Mouse (Mus musculus) brain, embryonic 14.5 days (tissue): Measurements from ENCODE around the gene Them7. TPM values are rescaled to one million over a fixed set of nuclear protein-coding genes. Genes with fewer than 3 reads are reported as not detected.

Experiments used
- DNase-seq: peaks from one replicate; pipeline ENCODE4 v3.0.0-alpha.2; 2011; ENCODE audit warnings: low read depth
- CTCF ChIP-seq: fragments of 200-500 bp; IDR thresholded peaks from 2 replicates; pipeline ENCODE4 v1.5.1; 2012; ENCODE audit warnings: inconsistent platforms, mild to moderate bottlenecking, moderate library complexity, borderline replicate concordance; ENCODE audit not compliant: insufficient read depth, insufficient read length; ENCODE audit errors: extremely low read depth
- POLR2A ChIP-seq: fragments of 200-500 bp; IDR thresholded peaks from 2 replicates; pipeline ENCODE4 v1.6.1; 2012; ENCODE audit warnings: mild to moderate bottlenecking, inconsistent platforms, borderline replicate concordance; ENCODE audit not compliant: poor library complexity, insufficient read depth, insufficient read length, severe bottlenecking; ENCODE audit errors: extremely low read depth
- polyA plus RNA-seq: library from polyadenylated mRNA; depleted of rRNA; stranded (reverse); fragments of >200 nt; gene quantifications from 2 replicates; pipeline ENCODE4 v1.2.3, GENCODE M21; 2012; rRNA removed

Gene Them7
- polyA plus RNA-seq = 0.04 TPM in 1 of 2 replicates, not detected in the other

- TF ChIP-seq POLR2A (no peak), CTCF (no peak)
Observed at GRCm38 (mm10) chr2:105224134-105224986, at the start of gene Them7. Gene Them7 (plus strand): TSS chr2:105224320.

GRCm38 (mm10) chr2:105178871-105179270 lies 45.2 kb upstream of the Them7 start:
- TF ChIP-seq POLR2A = no peak
- no peak for TF ChIP-seq CTCF
- DNase-seq = no peak

More at GRCm38 (mm10) chr2:105224134-105224986, at the start of gene Them7:
- DNase-seq = peak; percentile 20

GRCm38 (mm10) chr2:105182501-105182900 lies 41.6 kb upstream of the Them7 start:
- TF ChIP-seq POLR2A = no peak
- no peak for TF ChIP-seq CTCF
- DNase-seq = no peak

DNA sequence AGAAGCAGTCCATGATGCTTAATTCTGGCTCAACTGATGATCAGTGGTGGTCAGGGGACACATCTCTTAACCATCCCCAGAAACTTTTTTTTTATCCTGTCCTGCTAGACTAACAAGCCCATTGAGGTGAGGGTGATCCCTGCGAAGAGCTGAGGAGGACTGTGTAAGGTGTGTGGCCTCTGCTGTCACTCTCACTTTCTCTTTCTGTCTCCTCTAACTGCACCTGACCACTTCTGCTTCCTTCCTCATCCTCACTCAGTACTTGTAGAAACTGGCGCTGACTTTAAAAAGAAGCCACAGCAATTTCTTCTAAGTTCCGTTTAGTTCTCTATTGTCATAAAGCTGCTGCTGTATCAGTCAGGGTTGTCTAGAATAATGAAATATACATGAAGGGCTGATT lies 39.0 kb upstream of the Them7 start:
- TF ChIP-seq POLR2A (no peak), CTCF (no peak)
- no peak for DNase-seq

DNA sequence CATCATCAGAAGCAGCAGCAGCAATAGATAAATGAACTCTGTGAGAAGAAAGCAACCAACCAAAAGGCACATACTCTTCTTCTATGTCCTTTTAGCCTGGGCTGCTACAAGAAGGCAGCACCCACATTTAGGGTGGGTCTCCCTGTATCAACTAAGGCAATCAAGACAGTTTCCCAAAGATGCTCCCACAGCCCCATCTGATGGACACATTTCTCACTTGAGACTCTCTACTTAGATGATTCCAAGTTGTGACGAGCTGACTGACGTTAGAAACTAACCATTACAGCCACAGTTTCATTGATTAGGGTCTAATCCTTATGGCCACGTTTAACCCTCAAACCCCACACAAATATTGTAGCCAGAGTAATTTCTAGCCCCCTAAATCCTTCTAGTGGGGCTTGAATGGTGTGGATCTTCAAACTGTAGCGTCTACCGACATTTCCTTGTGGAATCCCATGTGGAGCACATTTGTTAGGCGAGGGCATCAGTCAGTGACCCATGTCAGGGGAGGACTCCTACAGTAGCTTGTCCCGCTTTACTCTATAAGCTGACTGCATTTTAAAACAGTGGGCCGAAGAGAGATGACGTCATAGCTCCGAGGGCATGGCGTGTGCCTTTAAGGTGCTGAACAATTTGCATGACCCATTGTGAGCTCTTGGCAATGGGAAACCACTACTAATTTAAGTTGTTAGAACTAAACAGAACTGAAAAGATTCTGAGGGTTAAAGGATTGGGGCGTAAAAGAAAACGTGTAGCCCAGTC lies 38.2 kb upstream of the Them7 start:
- DNase-seq = peak; percentile 1
- TF ChIP-seq CTCF (no peak), POLR2A (no peak)

- TF ChIP-seq POLR2A = no peak
- no peak for TF ChIP-seq CTCF
- DNase-seq = no peak
Observed at GRCm38 (mm10) chr2:105186591-105186990, 37.5 kb upstream of the Them7 start.

- TF ChIP-seq POLR2A (no peak), CTCF (peak; percentile 56; the same call in 1 of the 2 replicates)
Observed at GRCm38 (mm10) chr2:105188182-105188581, 35.9 kb upstream of the Them7 start.

DNA sequence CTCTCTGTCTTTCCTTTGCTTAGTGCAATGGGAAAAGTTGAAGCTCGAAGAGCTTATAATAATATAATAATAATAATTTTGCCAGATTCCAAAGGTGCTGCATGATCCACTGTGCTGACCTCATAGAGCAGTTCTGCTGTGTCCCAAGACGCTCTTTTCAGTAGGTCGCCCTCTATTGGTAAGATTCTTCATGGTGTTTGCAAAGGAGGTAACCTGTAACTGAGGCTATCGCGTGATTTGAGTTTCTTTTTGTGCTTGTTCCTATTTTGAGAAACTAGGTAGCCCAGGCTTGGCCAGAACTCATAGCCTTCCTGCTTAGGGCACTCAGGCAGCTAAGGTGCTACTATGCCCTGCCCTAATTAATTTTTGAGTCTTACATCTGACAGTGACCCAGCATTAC lies 34.8 kb upstream of the Them7 start:
- TF ChIP-seq POLR2A = no peak
- TF ChIP-seq CTCF = peak; percentile 38; the same call in 1 of the 2 replicates
- DNase-seq = peak; percentile 35

More at GRCm38 (mm10) chr2:105188182-105188581, 35.9 kb upstream of the Them7 start:
- peak; percentile 6 for DNase-seq

DNA sequence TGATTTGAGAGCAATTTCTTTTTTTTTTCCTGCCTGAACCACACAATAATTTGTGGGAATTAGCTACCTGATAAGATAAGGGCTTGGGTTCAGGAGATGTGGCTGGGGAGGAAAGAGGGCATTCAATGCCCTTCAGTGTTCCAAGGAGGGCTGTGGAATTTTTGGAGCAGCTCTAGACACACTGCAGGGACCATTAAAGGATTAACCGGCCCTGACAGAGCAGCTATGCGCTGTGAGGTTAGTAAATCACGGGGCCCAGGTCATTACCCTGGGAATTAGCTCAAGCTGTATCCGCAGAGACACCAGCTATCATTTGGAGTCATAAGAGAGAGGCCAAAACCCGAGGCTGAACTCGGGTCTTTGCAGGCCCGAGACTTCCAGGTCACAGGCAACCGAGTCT lies 24.0 kb upstream of the Them7 start:
- no peak for DNase-seq
- TF ChIP-seq CTCF = no peak
- no peak for TF ChIP-seq POLR2A

DNA sequence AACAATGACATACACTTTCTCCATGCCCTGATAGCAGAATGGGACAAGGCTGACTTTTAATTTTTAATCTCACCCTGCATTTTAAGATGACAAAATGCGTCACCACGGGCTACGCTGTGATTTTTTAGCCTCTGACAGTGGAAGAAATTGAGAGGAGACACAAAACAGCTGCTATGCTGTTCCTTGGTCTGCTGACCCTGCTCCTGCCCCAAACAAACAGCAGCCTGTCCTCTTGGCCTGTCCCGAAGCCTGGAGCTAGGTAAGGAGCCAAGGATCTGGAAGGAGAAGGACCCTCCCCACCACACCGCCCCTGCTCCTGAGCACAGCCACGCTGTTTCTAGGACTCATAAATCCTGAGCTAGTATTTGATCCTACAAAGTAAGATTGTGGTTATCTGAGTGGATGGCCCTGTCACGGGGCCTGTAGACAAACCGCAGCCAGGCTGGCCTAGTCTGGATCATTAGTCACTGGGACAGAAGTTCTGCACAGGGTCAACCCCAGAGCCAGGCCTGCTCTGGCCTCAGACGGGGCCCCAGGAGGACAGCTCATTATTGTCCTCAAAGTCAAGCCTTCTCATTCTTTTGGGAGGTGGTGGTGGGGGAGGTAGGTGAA lies 17.5 kb upstream of the Them7 start:
- TF ChIP-seq POLR2A (no peak), CTCF (no peak)
- DNase-seq = no peak

- TF ChIP-seq POLR2A (no peak), CTCF (no peak)
- DNase-seq = no peak
Observed at GRCm38 (mm10) chr2:105212839-105213238, 11.3 kb upstream of the Them7 start.
